Mouse (Mus musculus): Measurements from ENCODE around the gene Mlh1. TPM values are rescaled to one million over a fixed set of nuclear protein-coding genes. Genes with fewer than 3 reads are reported as not detected.

The Mlh1 gene
- polyA plus RNA-seq, 1 experiment from 2014 or later, result 40.1 TPM

GRCm38 (mm10) chr9:111198332-111198731 lies 73.3 kb downstream of the Mlh1 start:
- H3K4me2 ChIP-seq (replicated peaks; ENCODE audit: low read depth, low read length), result no peak overlapping the region
- no peak for ATAC-seq (ENCODE audit: low FRiP score, low TSS enrichment)
- H3K9ac ChIP-seq (ENCODE audit: low read depth, low read length), result no peak overlapping the region
- H3K4me3 ChIP-seq (ENCODE audit: low read length), result no peak overlapping the region
- no peaks in the 10 kb centered on the region for H3K27me3 ChIP-seq (ENCODE audit: control insufficient read depth, insufficient read depth, low read length)
- H3K27ac ChIP-seq (ENCODE audit: low read depth, low read length), result no peak overlapping the region
- H3K9me3 ChIP-seq (ENCODE audit: control insufficient read depth, low read length), result no peaks in the 10 kb centered on the region
- no peaks in the 10 kb centered on the region; the same call in 1 of the 2 replicates for H3K36me3 ChIP-seq (ENCODE audit: control insufficient read depth, insufficient read depth, low read length)
- WGBS, result 76% methylated on average over 1 of the region's 1 CpGs
- no peaks in the 10 kb centered on the region for H3K4me1 ChIP-seq (ENCODE audit: control insufficient read depth, insufficient read depth, low read length)

GRCm38 (mm10) chr9:111197712-111198111 lies 73.9 kb downstream of the Mlh1 start:
- Histone ChIP-seq H3K9ac (ENCODE audit: low read depth, low read length) (no peak overlapping the region), H3K4me3 (ENCODE audit: low read length) (no peak overlapping the region), H3K9me3 (ENCODE audit: control insufficient read depth, low read length) (no peaks in the 10 kb centered on the region), H3K27me3 (ENCODE audit: control insufficient read depth, insufficient read depth, low read length) (no peaks in the 10 kb centered on the region), H3K4me2 (replicated peaks; ENCODE audit: low read depth, low read length) (no peak overlapping the region), H3K36me3 (ENCODE audit: control insufficient read depth, insufficient read depth, low read length) (no peaks in the 10 kb centered on the region; the same call in 1 of the 2 replicates), H3K27ac (ENCODE audit: low read depth, low read length) (no peak overlapping the region), H3K4me1 (ENCODE audit: control insufficient read depth, insufficient read depth, low read length) (no peaks in the 10 kb centered on the region)
- 93% methylated on average over 4 of the region's 4 CpGs for WGBS
- no peak for ATAC-seq (ENCODE audit: low FRiP score, low TSS enrichment)

- no peaks in the 10 kb centered on the region; the same call in 1 of the 2 replicates for H3K36me3 ChIP-seq (ENCODE audit: control insufficient read depth, insufficient read depth, low read length)
- H3K4me1 ChIP-seq (ENCODE audit: control insufficient read depth, insufficient read depth, low read length), result no peaks in the 10 kb centered on the region
- WGBS, result 91% methylated on average over 3 of the region's 3 CpGs
- H3K4me3 ChIP-seq (ENCODE audit: low read length), result no peak overlapping the region
- H3K4me2 ChIP-seq (replicated peaks; ENCODE audit: low read depth, low read length), result no peak overlapping the region
- H3K9ac ChIP-seq (ENCODE audit: low read depth, low read length), result no peak overlapping the region
- no peaks in the 10 kb centered on the region for H3K9me3 ChIP-seq (ENCODE audit: control insufficient read depth, low read length)
- ATAC-seq (ENCODE audit: low FRiP score, low TSS enrichment), result no peak
- no peak overlapping the region for H3K27ac ChIP-seq (ENCODE audit: low read depth, low read length)
- no peaks in the 10 kb centered on the region for H3K27me3 ChIP-seq (ENCODE audit: control insufficient read depth, insufficient read depth, low read length)
Observed at GRCm38 (mm10) chr9:111197116-111197515, 74.5 kb downstream of the Mlh1 start.

- Histone ChIP-seq H3K36me3 (ENCODE audit: control insufficient read depth, insufficient read depth, low read length) (peaks cover 6% of the 10 kb centered on the region; the same call in 1 of the 2 replicates), H3K27me3 (ENCODE audit: control insufficient read depth, insufficient read depth, low read length) (no peaks in the 10 kb centered on the region), H3K4me1 (ENCODE audit: control insufficient read depth, insufficient read depth, low read length) (no peaks in the 10 kb centered on the region), H3K9ac (ENCODE audit: low read depth, low read length) (no peak overlapping the region), H3K9me3 (ENCODE audit: control insufficient read depth, low read length) (no peaks in the 10 kb centered on the region), H3K4me3 (ENCODE audit: low read length) (no peak overlapping the region), H3K4me2 (replicated peaks; ENCODE audit: low read depth, low read length) (no peak overlapping the region), H3K27ac (ENCODE audit: low read depth, low read length) (no peak overlapping the region)
- 85% methylated on average over 2 of the region's 2 CpGs for WGBS
- ATAC-seq (ENCODE audit: low FRiP score, low TSS enrichment), result no peak
Observed at GRCm38 (mm10) chr9:111193211-111193610, 78.4 kb downstream of the Mlh1 start.

- H3K27ac ChIP-seq (ENCODE audit: low read depth, low read length), result no peak overlapping the region
Observed at GRCm38 (mm10) chr9:111188731-111189130, 82.9 kb downstream of the Mlh1 start.

GRCm38 (mm10) chr9:111186861-111187260 lies 84.7 kb downstream of the Mlh1 start:
- H3K9ac ChIP-seq (ENCODE audit: low read depth, low read length), result no peak overlapping the region
- ATAC-seq (ENCODE audit: low FRiP score, low TSS enrichment), result no peak
- H3K27ac ChIP-seq (ENCODE audit: low read depth, low read length), result no peak overlapping the region
- H3K27me3 ChIP-seq (ENCODE audit: control insufficient read depth, insufficient read depth, low read length), result no peaks in the 10 kb centered on the region
- H3K4me1 ChIP-seq (ENCODE audit: control insufficient read depth, insufficient read depth, low read length), result no peaks in the 10 kb centered on the region
- no peaks in the 10 kb centered on the region for H3K9me3 ChIP-seq (ENCODE audit: control insufficient read depth, low read length)
- no peak overlapping the region for H3K4me3 ChIP-seq (ENCODE audit: low read length)
- no peak overlapping the region for H3K4me2 ChIP-seq (replicated peaks; ENCODE audit: low read depth, low read length)
- 85% methylated on average over 6 of the region's 6 CpGs for WGBS
- 0 out of 2 replicates have a peak, but pooled peaks cover 6% of the 10 kb centered on the region for H3K36me3 ChIP-seq (ENCODE audit: control insufficient read depth, insufficient read depth, low read length)

More at GRCm38 (mm10) chr9:111188731-111189130, 82.9 kb downstream of the Mlh1 start:
- no peak overlapping the region for H3K4me2 ChIP-seq (replicated peaks; ENCODE audit: low read depth, low read length)
- H3K36me3 ChIP-seq (ENCODE audit: control insufficient read depth, insufficient read depth, low read length), result peaks cover 6% of the 10 kb centered on the region; the same call in 1 of the 2 replicates
- no peak overlapping the region for H3K9ac ChIP-seq (ENCODE audit: low read depth, low read length)
- H3K4me1 ChIP-seq (ENCODE audit: control insufficient read depth, insufficient read depth, low read length), result no peaks in the 10 kb centered on the region
- WGBS, result 66% methylated on average over 7 of the region's 7 CpGs
- no peaks in the 10 kb centered on the region for H3K9me3 ChIP-seq (ENCODE audit: control insufficient read depth, low read length)
- no peaks in the 10 kb centered on the region for H3K27me3 ChIP-seq (ENCODE audit: control insufficient read depth, insufficient read depth, low read length)
- H3K4me3 ChIP-seq (ENCODE audit: low read length), result no peak overlapping the region
- ATAC-seq (ENCODE audit: low FRiP score, low TSS enrichment), result no peak

GRCm38 (mm10) chr9:111184929-111185328 lies 86.7 kb downstream of the Mlh1 start:
- ATAC-seq (ENCODE audit: low FRiP score, low TSS enrichment), result no peak
- Histone ChIP-seq H3K27me3 (ENCODE audit: control insufficient read depth, insufficient read depth, low read length) (no peaks in the 10 kb centered on the region), H3K9me3 (ENCODE audit: control insufficient read depth, low read length) (no peaks in the 10 kb centered on the region), H3K4me3 (ENCODE audit: low read length) (no peak overlapping the region), H3K27ac (ENCODE audit: low read depth, low read length) (no peak overlapping the region), H3K4me2 (replicated peaks; ENCODE audit: low read depth, low read length) (no peak overlapping the region), H3K9ac (ENCODE audit: low read depth, low read length) (no peak overlapping the region), H3K36me3 (ENCODE audit: control insufficient read depth, insufficient read depth, low read length) (0 out of 2 replicates have a peak, but pooled peaks cover 1% of the 10 kb centered on the region), H3K4me1 (ENCODE audit: control insufficient read depth, insufficient read depth, low read length) (no peaks in the 10 kb centered on the region)
- WGBS, result 76% methylated on average over 4 of the region's 4 CpGs

GRCm38 (mm10) chr9:111182176-111182575 lies 89.4 kb downstream of the Mlh1 start:
- no peaks in the 10 kb centered on the region for H3K27me3 ChIP-seq (ENCODE audit: control insufficient read depth, insufficient read depth, low read length)
- ATAC-seq (ENCODE audit: low FRiP score, low TSS enrichment), result no peak
- H3K4me2 ChIP-seq (replicated peaks; ENCODE audit: low read depth, low read length), result no peak overlapping the region
- no peaks in the 10 kb centered on the region for H3K4me1 ChIP-seq (ENCODE audit: control insufficient read depth, insufficient read depth, low read length)
- H3K9me3 ChIP-seq (ENCODE audit: control insufficient read depth, low read length), result no peaks in the 10 kb centered on the region
- H3K4me3 ChIP-seq (ENCODE audit: low read length), result no peak overlapping the region
- no peak overlapping the region for H3K27ac ChIP-seq (ENCODE audit: low read depth, low read length)
- H3K9ac ChIP-seq (ENCODE audit: low read depth, low read length), result no peak overlapping the region
- 75% methylated on average over 3 of the region's 3 CpGs for WGBS
- no peaks in the 10 kb centered on the region for H3K36me3 ChIP-seq (ENCODE audit: control insufficient read depth, insufficient read depth, low read length)

GRCm38 (mm10) chr9:111178971-111179370 lies 92.6 kb downstream of the Mlh1 start:
- Histone ChIP-seq H3K4me1 (ENCODE audit: control insufficient read depth, insufficient read depth, low read length) (no peaks in the 10 kb centered on the region), H3K4me3 (ENCODE audit: low read length) (no peak overlapping the region), H3K4me2 (replicated peaks; ENCODE audit: low read depth, low read length) (no peak overlapping the region), H3K9ac (ENCODE audit: low read depth, low read length) (no peak overlapping the region), H3K9me3 (ENCODE audit: control insufficient read depth, low read length) (no peaks in the 10 kb centered on the region), H3K36me3 (ENCODE audit: control insufficient read depth, insufficient read depth, low read length) (no peaks in the 10 kb centered on the region), H3K27me3 (ENCODE audit: control insufficient read depth, insufficient read depth, low read length) (no peaks in the 10 kb centered on the region), H3K27ac (ENCODE audit: low read depth, low read length) (no peak overlapping the region)
- ATAC-seq (ENCODE audit: low FRiP score, low TSS enrichment), result peak; percentile 79
- 37% methylated on average over 5 of the region's 5 CpGs for WGBS

Measured in kidney, embryonic 14.5 days (tissue).